Mouse (Mus musculus) stomach, embryonic 16.5 days (tissue): ENCODE data around the gene Tctn3. TPM values are rescaled to one million over a fixed set of nuclear protein-coding genes. Genes with fewer than 3 reads are reported as not detected.

Source experiments
- ATAC-seq: fragments of 200-750 bp; cut with Nextera tagmentation; 2 replicates; pipeline ENCODE4 v1.8.0; 2017; ENCODE audit warnings: moderate number of reproducible peaks, moderate TSS enrichment; ENCODE audit not compliant: insufficient read depth, low FRiP score
- H3K27ac ChIP-seq: fragments of 300-500 bp; sonication (generic); 2 replicates; pipeline ENCODE4 v1.5.1; 2014; ENCODE audit warnings: low read length
- H3K27me3 ChIP-seq: fragments of 300-500 bp; sonication (generic); 2 replicates; pipeline ENCODE4 v1.6.1; 2014; ENCODE audit warnings: low read length, control low read depth, mixed read lengths; ENCODE audit not compliant: control insufficient read depth, insufficient read depth
- H3K36me3 ChIP-seq: fragments of 300-500 bp; sonication (generic); 2 replicates; pipeline ENCODE4 v1.6.1; 2014; ENCODE audit warnings: low read length; ENCODE audit not compliant: control insufficient read depth, insufficient read depth
- H3K4me1 ChIP-seq: fragments of 300-500 bp; sonication (generic); 2 replicates; pipeline ENCODE4 v1.6.1; 2014; ENCODE audit warnings: low read length, control low read depth, mixed read lengths; ENCODE audit not compliant: control insufficient read depth, insufficient read depth
- H3K4me2 ChIP-seq: fragments of 300-500 bp; sonication (generic); 2 replicates; pipeline ENCODE4 v1.6.1; 2014; ENCODE audit warnings: low read depth, low read length, mixed read lengths
- H3K4me3 ChIP-seq: fragments of 300-500 bp; sonication (generic); replicated peaks from 2 replicates; pipeline ENCODE4 v1.5.1; 2014; ENCODE audit warnings: mild to moderate bottlenecking, low read length
- H3K9ac ChIP-seq: fragments of 300-500 bp; sonication (generic); 2 replicates; pipeline ENCODE4 v1.6.1; 2014; ENCODE audit warnings: low read length
- H3K9me3 ChIP-seq: fragments of 300-500 bp; sonication (generic); replicated peaks from 2 replicates; pipeline ENCODE4 v1.6.1; 2016; ENCODE audit warnings: low read length, control low read depth; ENCODE audit not compliant: control insufficient read depth
- WGBS: fragments of 180-500 bp; shearing (Covaris S2); extraction: QIAGEN DNeasy Blood & Tissue Kit; methylation state at CpG from one replicate; pipeline ENCODE4 v1.1.7; 2014; 5-methylcytosine and 5-hydroxymethylcytosine counted together
- polyA plus RNA-seq: library from polyadenylated mRNA; unstranded; fragments of >200 nt; fragmentation: Nextera tagmentation; extraction: Ambion mirVana; gene quantifications from 2 replicates; pipeline ENCODE4 v1.2.1, GENCODE M21; 2015

Gene Tctn3
- polyA plus RNA-seq, 1 experiment from 2014 or later = 9.2 TPM

GRCm38 (mm10) chr19:40647319-40648158 lies 35.5 kb upstream of the Tctn3 start:
- Histone ChIP-seq H3K27ac (peak overlapping the region; percentile 49; the same call in 1 of the 2 replicates), H3K27me3 (no peaks in the 10 kb centered on the region), H3K36me3 (no peaks in the 10 kb centered on the region), H3K4me2 (no peak overlapping the region), H3K9me3 (no peaks in the 10 kb centered on the region), H3K4me1 (no peaks in the 10 kb centered on the region; the same call in 1 of the 2 replicates), H3K9ac (no peak overlapping the region), H3K4me3 (no peak overlapping the region)
- ATAC-seq = peak; percentile 62; the same call in 1 of the 2 replicates
- WGBS = 39% methylated on average over 9 of the region's 9 CpGs

- Histone ChIP-seq H3K27me3 (no peaks in the 10 kb centered on the region), H3K9me3 (no peaks in the 10 kb centered on the region), H3K36me3 (no peaks in the 10 kb centered on the region), H3K4me1 (no peaks in the 10 kb centered on the region; the same call in 1 of the 2 replicates), H3K27ac (no peak overlapping the region), H3K9ac (no peak overlapping the region), H3K4me2 (no peak overlapping the region), H3K4me3 (no peak overlapping the region)
- WGBS = 53% methylated on average over 6 of the region's 6 CpGs
- no peak for ATAC-seq
Measured at GRCm38 (mm10) chr19:40646379-40646778, 34.3 kb upstream of the Tctn3 start.

DNA sequence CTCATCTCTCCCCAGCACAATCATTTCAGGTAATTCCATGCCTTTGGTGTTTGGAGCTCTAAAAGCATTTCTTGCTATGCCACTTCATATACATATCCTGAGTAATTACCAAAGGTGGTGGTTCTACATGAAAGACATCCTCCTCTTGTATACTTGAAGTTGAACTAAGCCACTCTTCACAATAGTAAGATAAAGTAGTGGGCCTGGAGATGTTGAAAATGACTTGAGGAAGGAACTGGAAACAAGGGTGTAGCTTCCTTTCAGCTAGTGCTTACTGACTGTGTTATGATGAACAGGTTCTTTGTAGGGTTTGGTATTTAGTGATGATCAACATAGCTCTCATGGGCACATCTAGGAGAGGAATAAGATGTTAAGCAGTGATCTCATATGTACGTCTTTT lies 31.8 kb upstream of the Tctn3 start:
- no peaks in the 10 kb centered on the region for H3K27me3 ChIP-seq
- 87% methylated on average over 1 of the region's 1 CpGs for WGBS
- no peaks in the 10 kb centered on the region; the same call in 1 of the 2 replicates for H3K4me1 ChIP-seq
- no peaks in the 10 kb centered on the region for H3K36me3 ChIP-seq
- no peak overlapping the region for H3K27ac ChIP-seq
- no peaks in the 10 kb centered on the region for H3K9me3 ChIP-seq
- no peak overlapping the region for H3K9ac ChIP-seq
- no peak overlapping the region for H3K4me2 ChIP-seq
- ATAC-seq = no peak
- no peak overlapping the region for H3K4me3 ChIP-seq

DNA sequence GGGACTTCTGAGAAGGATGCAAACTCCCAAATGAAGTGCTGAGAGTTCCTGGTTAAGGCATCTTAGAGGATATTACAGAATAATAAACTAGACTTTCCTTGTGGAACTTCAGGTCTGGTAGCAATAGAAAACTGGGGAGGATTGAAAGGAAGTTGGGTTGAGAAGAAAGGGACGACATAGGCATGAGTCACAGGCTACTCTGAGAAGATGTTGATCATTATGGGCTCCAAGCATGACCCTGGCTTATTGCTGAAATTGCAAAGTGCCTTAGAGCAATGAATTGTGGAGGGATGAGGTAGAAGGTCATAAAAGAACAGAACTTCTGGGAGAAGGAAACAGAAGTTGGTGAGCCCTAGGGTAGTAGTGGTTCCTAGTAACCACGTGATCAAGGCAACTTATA lies 28.8 kb upstream of the Tctn3 start:
- H3K4me1 ChIP-seq = no peaks in the 10 kb centered on the region
- ATAC-seq = no peak
- no peak overlapping the region for H3K9ac ChIP-seq
- no peaks in the 10 kb centered on the region for H3K27me3 ChIP-seq
- H3K4me2 ChIP-seq = no peak overlapping the region
- H3K9me3 ChIP-seq = no peaks in the 10 kb centered on the region
- no peak overlapping the region for H3K4me3 ChIP-seq
- H3K27ac ChIP-seq = no peak overlapping the region
- no peaks in the 10 kb centered on the region for H3K36me3 ChIP-seq
- WGBS = 83% methylated on average over 2 of the region's 2 CpGs

DNA sequence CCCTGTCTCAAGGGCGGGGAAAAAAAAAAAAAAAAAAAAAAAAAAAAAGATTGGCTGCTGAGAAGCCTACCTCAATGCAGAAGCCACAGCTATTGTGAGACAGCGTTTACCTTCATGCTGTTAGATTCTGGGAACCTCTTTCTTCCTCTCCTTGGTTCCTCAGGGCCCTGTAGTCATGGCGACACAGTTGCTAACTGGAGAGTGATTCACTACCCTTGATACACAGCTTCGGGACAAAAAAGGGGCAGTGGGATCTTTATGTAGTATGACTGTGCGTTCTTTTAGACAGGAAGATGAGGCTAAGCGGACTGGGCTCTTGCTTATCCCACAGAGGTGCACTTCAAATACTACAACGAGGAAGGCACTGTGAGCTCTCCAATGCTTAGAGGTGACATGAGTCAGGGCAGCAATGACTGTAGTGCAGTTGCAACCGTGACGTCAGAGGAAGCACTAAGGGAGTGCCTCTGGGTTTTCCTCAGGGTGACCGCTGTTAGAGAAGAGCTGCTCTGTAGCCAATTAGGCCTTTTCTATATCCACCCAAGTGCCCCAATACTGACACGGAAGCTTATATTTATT lies 27.8 kb upstream of the Tctn3 start:
- WGBS = 82% methylated on average over 11 of the region's 11 CpGs
- Histone ChIP-seq H3K4me2 (no peak overlapping the region), H3K27ac (no peak overlapping the region), H3K9ac (no peak overlapping the region), H3K4me1 (no peaks in the 10 kb centered on the region), H3K36me3 (no peaks in the 10 kb centered on the region), H3K27me3 (no peaks in the 10 kb centered on the region), H3K4me3 (no peak overlapping the region), H3K9me3 (no peaks in the 10 kb centered on the region)
- no peak for ATAC-seq

DNA sequence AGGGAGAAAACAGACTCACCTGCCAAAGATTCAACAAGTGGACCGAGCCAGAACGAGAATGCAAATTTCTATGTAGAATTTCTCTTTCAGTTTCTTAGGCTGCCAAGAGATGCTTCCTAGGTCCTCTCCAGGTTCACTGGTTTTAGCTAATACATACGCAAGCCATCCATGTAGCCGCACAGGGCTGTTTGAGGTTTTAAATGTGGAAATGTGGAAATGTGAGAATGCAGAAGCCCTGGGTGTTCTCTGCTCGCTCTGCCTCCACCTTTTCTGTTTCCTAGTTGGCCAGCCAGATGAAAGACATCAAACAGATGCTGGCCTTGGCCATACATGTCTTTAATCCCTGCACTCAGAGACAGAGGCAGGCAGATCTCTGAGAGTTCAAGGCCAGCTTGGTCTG lies 26.5 kb upstream of the Tctn3 start:
- no peaks in the 10 kb centered on the region for H3K36me3 ChIP-seq
- ATAC-seq = no peak
- WGBS = 87% methylated on average over 5 of the region's 5 CpGs

GRCm38 (mm10) chr19:40637601-40638000 lies 25.6 kb upstream of the Tctn3 start:
- Histone ChIP-seq H3K9ac (no peak overlapping the region), H3K4me3 (no peak overlapping the region), H3K27me3 (no peaks in the 10 kb centered on the region), H3K36me3 (no peaks in the 10 kb centered on the region), H3K4me2 (no peak overlapping the region), H3K9me3 (no peaks in the 10 kb centered on the region), H3K4me1 (no peaks in the 10 kb centered on the region), H3K27ac (peak overlapping the region; percentile 25; the same call in 1 of the 2 replicates)
- WGBS = 73% methylated on average over 7 of the region's 7 CpGs
- ATAC-seq = no peak

More for the DNA sequence above, 26.5 kb upstream of the Tctn3 start:
- no peak overlapping the region for H3K4me2 ChIP-seq
- H3K9me3 ChIP-seq = no peaks in the 10 kb centered on the region
- H3K4me1 ChIP-seq = no peaks in the 10 kb centered on the region
- H3K9ac ChIP-seq = no peak overlapping the region
- no peaks in the 10 kb centered on the region for H3K27me3 ChIP-seq
- H3K4me3 ChIP-seq = no peak overlapping the region
- H3K27ac ChIP-seq = peak overlapping the region; percentile 14; the same call in 1 of the 2 replicates

- no peak overlapping the region for H3K4me2 ChIP-seq
- WGBS = 34% methylated on average over 4 of the region's 4 CpGs
- H3K27ac ChIP-seq = peak overlapping the region; percentile 25; the same call in 1 of the 2 replicates
- no peaks in the 10 kb centered on the region for H3K4me1 ChIP-seq
- H3K4me3 ChIP-seq = no peak overlapping the region
- H3K27me3 ChIP-seq = no peaks in the 10 kb centered on the region
- H3K9ac ChIP-seq = no peak overlapping the region
- ATAC-seq = 0 out of 2 replicates have a peak, but pooled peaks have one; percentile 44
- no peaks in the 10 kb centered on the region for H3K9me3 ChIP-seq
- H3K36me3 ChIP-seq = no peaks in the 10 kb centered on the region
Measured at GRCm38 (mm10) chr19:40637091-40637490, 25.1 kb upstream of the Tctn3 start.

GRCm38 (mm10) chr19:40633144-40633543 lies 21.1 kb upstream of the Tctn3 start:
- 82% methylated on average over 1 of the region's 1 CpGs for WGBS
- H3K27ac ChIP-seq = no peak overlapping the region
- no peak for ATAC-seq

More at GRCm38 (mm10) chr19:40633144-40633543, 21.1 kb upstream of the Tctn3 start:
- Histone ChIP-seq H3K4me1 (no peaks in the 10 kb centered on the region), H3K9ac (no peak overlapping the region), H3K9me3 (no peaks in the 10 kb centered on the region), H3K36me3 (no peaks in the 10 kb centered on the region), H3K4me3 (no peak overlapping the region), H3K27me3 (no peaks in the 10 kb centered on the region), H3K4me2 (no peak overlapping the region)
